Mouse (Mus musculus): Measurements from ENCODE around the gene Sgsm2. TPM values are rescaled to one million over a fixed set of nuclear protein-coding genes. Genes with fewer than 3 reads are reported as not detected.
A peak's percentile ranks its signal among the peaks of the same experiment; 100 is the strongest.

The Sgsm2 gene
- polyA plus RNA-seq (2016; fragmentation: Nextera tagmentation; extraction: Ambion mirVana) = 2.6 and 2.9 TPM in 2 replicates

DNA sequence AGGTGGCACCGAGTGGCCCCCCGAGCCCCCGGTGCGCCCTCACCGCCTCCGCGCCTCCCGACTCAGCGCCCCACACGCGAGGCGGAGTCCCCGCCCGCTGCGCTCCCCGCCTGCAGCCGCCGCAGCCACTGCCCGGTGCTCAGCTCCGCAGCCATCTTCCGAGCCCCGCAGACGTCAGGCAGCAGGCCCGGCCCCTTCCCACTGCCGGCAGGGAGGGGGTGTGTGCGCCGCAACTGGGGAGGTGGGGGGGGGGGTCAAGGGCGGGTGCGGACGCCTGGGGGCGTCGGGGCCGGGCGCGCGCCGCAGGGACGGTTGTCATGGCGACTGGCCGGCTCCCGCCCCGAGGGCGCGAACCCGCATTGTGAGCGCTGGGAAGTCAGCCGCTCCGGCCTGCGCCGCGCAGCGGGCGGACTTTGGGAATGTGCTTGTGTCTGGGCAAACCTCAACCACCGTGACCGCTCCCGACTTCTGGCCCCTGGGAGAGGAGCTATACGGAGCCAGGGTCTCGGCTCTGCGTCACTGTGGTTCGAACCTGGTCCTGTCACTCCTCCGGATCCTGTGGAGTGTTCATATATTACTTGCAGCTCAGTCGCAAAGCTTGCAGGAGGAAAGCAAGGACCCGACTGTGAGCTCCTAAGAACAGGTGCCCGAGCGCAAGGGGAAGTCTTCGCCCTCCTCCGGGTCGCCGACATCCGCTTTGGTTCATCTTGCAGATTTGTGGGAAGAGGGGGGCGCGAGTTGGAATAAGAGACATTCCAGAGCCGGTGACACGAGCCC lies at the start of gene Sgsm2:
Gene Sgsm2, minus strand, starts transcription at position 160 of the 777 bp plus-strand sequence.
- peaks cover 33% of the 10 kb centered on the region for H3K36me3 ChIP-seq
- no peaks in the 10 kb centered on the region for H3K27me3 ChIP-seq (replicated peaks)
- H3K9me3 ChIP-seq (replicated peaks) = no peaks in the 10 kb centered on the region
- H3K4me3 ChIP-seq = peak within 1 kb of the TSS; percentile 84
- peak within 1 kb of the TSS; percentile 84 for H3K9ac ChIP-seq
- 1% methylated on average over 67 of the region's 74 CpGs for WGBS (ENCODE audit: insufficient replicate concordance)
- H3K4me2 ChIP-seq = peak within 1 kb of the TSS; percentile 100
- peaks cover 43% of the 10 kb centered on the region for H3K4me1 ChIP-seq
- peak within 1 kb of the TSS; percentile 81 for H3K27ac ChIP-seq
- ATAC-seq = peak; percentile 62

DNA sequence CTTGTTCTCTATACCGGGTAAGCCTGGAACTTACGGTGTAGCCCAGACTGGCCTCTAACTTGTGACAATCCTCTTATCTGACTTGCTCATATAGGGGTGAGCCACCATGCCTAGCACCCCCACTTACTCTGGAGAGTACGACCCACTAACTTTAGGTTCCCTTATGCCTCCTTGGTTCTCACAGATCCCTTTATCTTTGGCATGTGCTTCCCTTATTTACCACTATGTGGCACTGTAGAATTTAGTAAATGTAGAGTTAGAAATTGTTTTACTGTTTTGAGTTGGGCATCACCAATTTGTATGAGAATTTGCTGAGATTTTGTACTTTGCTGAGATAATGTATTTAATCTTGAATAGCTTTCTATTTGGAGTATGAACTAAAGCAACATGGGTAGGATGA lies 49.5 kb upstream of the Sgsm2 start:
- no peak for ATAC-seq
- H3K36me3 ChIP-seq = peaks cover 54% of the 10 kb centered on the region
- WGBS (ENCODE audit: insufficient replicate concordance) = 74% methylated on average over 3 of the region's 3 CpGs

DNA sequence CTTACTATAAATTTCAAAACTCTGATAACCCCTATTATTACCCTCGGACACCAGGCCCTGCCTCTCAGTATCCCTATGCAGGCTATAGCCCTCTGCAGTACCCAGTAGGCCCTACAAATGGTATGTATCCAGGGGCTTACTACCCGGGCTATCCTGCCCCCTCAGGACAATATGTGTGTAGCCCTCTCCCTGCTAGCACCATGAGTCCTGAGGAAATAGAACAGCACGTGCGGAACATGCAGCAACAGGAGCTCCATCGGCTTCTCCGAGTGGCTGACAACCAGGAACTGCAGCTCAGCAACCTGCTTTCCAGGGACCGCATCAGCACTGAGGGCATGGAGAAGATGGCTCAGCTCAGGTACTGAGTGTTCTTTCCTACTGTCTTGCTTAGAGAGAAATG lies 33.5 kb upstream of the Sgsm2 start:
- Histone ChIP-seq H3K27ac (no peak overlapping the region), H3K4me1 (peaks cover 34% of the 10 kb centered on the region), H3K9me3 (replicated peaks) (no peaks in the 10 kb centered on the region), H3K36me3 (peaks cover 59% of the 10 kb centered on the region), H3K9ac (no peak overlapping the region), H3K4me3 (no peak overlapping the region), H3K4me2 (no peak overlapping the region), H3K27me3 (replicated peaks) (no peaks in the 10 kb centered on the region)
- WGBS (ENCODE audit: insufficient replicate concordance) = 87% methylated on average over 7 of the region's 7 CpGs
- ATAC-seq = no peak

More for the DNA sequence above, 49.5 kb upstream of the Sgsm2 start:
- Histone ChIP-seq H3K27me3 (replicated peaks) (no peaks in the 10 kb centered on the region), H3K4me3 (no peak overlapping the region), H3K9ac (no peak overlapping the region), H3K4me2 (no peak overlapping the region), H3K9me3 (replicated peaks) (no peaks in the 10 kb centered on the region), H3K27ac (no peak overlapping the region), H3K4me1 (no peaks in the 10 kb centered on the region)

DNA sequence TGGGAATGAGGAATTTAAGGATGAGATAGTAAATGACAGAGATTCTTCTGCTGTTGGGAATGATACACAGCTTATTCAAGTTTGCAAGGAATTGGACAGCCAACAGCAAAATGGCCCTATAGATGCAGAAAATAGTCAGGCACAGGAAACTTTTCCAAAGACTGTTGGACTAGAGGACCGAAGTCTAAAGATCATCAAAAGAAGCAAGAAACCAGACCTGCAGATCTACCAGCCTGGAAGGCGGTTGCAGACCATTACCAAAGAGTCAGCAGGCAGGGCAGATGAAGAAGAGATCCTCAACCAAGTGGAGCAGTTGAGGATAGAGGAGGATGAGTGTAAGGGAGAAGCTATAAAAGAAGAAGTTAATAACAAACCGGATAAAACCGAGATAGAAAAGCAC lies 32.3 kb upstream of the Sgsm2 start:
- Histone ChIP-seq H3K36me3 (peaks cover 46% of the 10 kb centered on the region), H3K4me2 (no peak overlapping the region), H3K27ac (no peak overlapping the region), H3K9ac (no peak overlapping the region), H3K9me3 (replicated peaks) (no peaks in the 10 kb centered on the region), H3K4me3 (no peak overlapping the region), H3K4me1 (peaks cover 43% of the 10 kb centered on the region), H3K27me3 (replicated peaks) (no peaks in the 10 kb centered on the region)
- ATAC-seq = no peak
- 88% methylated on average over 4 of the region's 4 CpGs for WGBS (ENCODE audit: insufficient replicate concordance)

DNA sequence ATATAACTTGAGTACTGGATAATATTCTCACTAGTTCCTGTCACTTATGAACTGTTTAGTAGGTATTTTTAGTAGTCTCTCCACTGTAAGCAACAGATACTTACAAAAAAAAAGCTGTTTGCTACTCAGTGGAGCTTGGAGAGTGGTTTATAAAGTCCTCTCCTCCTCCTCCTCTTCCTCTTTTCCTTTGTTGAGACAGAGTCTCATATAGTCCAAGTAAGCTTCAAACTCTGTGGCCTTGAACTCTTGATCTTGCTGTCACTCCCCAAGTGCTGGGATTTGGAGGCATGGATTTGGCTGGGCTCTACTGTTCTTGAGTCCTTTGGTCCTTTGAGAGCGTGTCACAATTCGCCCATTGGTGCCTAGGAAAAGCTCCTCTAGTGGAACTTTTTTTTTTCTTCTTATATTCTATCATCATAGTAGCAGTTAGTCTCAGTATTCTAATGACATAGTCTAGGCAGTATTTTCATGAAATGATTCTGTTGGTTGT lies 30.4 kb upstream of the Sgsm2 start:
- Histone ChIP-seq H3K4me1 (peaks cover 46% of the 10 kb centered on the region), H3K27me3 (replicated peaks) (no peaks in the 10 kb centered on the region), H3K4me3 (peak overlapping the region; percentile 98), H3K36me3 (peaks cover 28% of the 10 kb centered on the region), H3K9ac (peak overlapping the region; percentile 95; the same call in 1 of the 2 replicates), H3K27ac (peak overlapping the region; percentile 98), H3K9me3 (replicated peaks) (no peaks in the 10 kb centered on the region), H3K4me2 (peak overlapping the region; percentile 82)
- 84% methylated on average over 2 of the region's 2 CpGs for WGBS (ENCODE audit: insufficient replicate concordance)
- ATAC-seq = no peak

DNA sequence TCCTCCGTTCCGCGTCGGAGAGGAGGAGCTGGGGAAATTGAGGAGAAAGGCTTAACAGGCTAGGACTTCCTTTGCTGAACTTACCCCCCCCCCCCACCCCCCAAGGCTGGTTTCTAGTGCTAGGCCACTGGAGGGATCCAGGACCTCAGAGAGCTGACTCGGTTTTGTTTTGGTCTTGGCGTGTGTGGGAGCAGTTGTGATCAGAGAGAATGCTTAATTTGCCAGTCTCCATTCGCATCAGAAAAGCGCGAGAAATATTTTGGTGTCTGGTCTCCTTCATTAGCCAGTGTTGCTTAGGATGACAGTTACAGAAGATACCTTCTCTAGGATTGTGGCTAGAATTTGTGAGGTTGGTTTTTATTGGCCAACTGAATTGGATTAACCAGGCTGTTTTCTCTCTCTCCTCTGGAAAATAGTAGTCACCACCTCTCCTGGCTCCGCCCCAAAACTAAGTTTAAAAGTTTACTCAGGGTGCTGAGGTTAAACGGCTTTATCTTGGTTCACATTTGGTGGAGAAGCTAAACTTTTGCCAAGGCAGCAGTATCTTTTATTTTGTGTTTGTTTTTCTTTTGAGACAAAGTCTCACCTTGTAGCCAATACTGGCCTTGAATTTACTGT lies 29.6 kb upstream of the Sgsm2 start:
- Histone ChIP-seq H3K4me3 (peak overlapping the region; percentile 98), H3K27me3 (replicated peaks) (no peaks in the 10 kb centered on the region), H3K36me3 (peaks cover 20% of the 10 kb centered on the region), H3K4me2 (peak overlapping the region; percentile 82), H3K9ac (peak overlapping the region; percentile 95), H3K4me1 (peaks cover 45% of the 10 kb centered on the region), H3K27ac (peak overlapping the region; percentile 98), H3K9me3 (replicated peaks) (no peaks in the 10 kb centered on the region)
- ATAC-seq = no peak; the same call in 1 of the 2 replicates
- WGBS (ENCODE audit: insufficient replicate concordance) = 3% methylated on average over 11 of the region's 11 CpGs

DNA sequence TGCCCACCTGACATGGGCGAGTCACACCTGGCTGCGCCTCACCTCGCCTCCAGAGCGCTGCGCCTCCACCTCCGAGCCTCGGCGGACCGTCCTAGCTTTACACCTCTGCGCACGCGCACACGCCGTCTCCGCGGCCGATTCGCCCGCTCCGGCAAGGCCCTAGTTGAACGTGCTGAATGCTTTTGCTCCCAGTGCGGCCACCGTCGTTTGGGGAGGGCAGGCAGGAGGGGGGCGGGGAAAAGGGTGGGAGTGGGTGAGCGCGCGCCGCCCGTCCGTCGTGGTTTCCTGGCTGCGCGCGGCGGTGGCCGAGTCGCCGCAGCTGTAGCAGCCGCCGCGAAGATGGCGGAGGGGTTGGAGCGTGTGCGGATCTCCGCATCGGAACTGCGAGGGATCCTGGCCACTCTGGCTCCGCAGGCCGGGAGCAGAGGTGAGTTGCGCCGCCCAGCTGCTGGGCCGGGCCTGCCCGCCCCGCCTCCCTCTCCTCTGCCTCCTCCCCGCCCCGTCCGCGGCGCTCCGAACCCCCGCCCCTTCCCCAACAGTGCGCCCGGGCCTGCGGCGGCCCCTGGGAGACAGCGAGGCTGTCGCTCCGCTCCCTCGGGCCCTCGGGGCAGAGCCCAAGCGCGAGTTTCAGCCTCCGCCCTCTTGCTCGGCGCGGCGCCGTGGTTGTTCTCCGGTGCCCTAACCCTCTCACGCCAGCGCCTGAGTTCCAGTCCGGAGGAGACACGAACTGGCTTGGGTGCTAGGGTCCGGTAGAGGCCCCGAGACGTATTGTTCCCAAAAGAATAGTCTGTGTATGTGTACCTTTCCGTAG lies 28.9 kb upstream of the Sgsm2 start, which contains the start of the genes Smg6 and Srr:
Gene Smg6, plus strand, starts transcription at position 247 of the 811 bp plus-strand sequence.
Gene Srr, minus strand, starts transcription at position 372 of the 811 bp plus-strand sequence.
- peak within 1 kb of the TSS; percentile 82 for H3K4me2 ChIP-seq
- H3K27me3 ChIP-seq (replicated peaks) = no peaks in the 10 kb centered on the region
- H3K27ac ChIP-seq = peak within 1 kb of the TSS; percentile 98
- peak within 1 kb of the TSS; percentile 95 for H3K9ac ChIP-seq
- no peaks in the 10 kb centered on the region for H3K9me3 ChIP-seq (replicated peaks)
- peak; percentile 96 for ATAC-seq
- WGBS (ENCODE audit: insufficient replicate concordance) = under 1% methylated on average over 82 of the region's 88 CpGs
- peaks cover 14% of the 10 kb centered on the region for H3K36me3 ChIP-seq
- H3K4me1 ChIP-seq = peaks cover 41% of the 10 kb centered on the region
- peak within 1 kb of the TSS; percentile 98 for H3K4me3 ChIP-seq

DNA sequence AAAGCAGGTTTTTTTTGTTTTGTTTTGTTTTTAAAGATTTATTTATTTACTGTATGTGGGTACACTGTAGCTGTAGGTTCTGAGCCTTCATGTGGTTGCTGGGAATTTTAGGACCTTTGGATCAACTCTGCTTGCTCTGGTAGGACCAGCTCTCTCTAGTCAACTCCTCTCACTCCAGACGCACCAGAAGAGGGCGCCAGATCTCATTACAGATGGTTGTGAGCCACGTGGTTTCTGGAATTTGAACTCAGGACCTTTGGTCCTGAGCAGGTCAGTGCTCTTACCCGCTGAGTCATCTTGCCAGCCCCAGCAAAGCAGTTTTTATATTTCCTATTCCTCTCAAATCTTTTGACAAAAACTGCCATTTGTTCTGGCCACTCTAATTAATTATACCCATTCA lies 27.3 kb upstream of the Sgsm2 start:
- no peak for ATAC-seq
- 50% methylated on average over 4 of the region's 4 CpGs for WGBS (ENCODE audit: insufficient replicate concordance)
- H3K27me3 ChIP-seq (replicated peaks) = no peaks in the 10 kb centered on the region
- peaks cover 4% of the 10 kb centered on the region for H3K36me3 ChIP-seq
- H3K9me3 ChIP-seq (replicated peaks) = no peaks in the 10 kb centered on the region
- peaks cover 34% of the 10 kb centered on the region for H3K4me1 ChIP-seq
- no peak overlapping the region for H3K27ac ChIP-seq
- no peak overlapping the region for H3K9ac ChIP-seq
- H3K4me2 ChIP-seq = peak overlapping the region; percentile 82
- peak overlapping the region; percentile 98; the same call in 1 of the 2 replicates for H3K4me3 ChIP-seq

DNA sequence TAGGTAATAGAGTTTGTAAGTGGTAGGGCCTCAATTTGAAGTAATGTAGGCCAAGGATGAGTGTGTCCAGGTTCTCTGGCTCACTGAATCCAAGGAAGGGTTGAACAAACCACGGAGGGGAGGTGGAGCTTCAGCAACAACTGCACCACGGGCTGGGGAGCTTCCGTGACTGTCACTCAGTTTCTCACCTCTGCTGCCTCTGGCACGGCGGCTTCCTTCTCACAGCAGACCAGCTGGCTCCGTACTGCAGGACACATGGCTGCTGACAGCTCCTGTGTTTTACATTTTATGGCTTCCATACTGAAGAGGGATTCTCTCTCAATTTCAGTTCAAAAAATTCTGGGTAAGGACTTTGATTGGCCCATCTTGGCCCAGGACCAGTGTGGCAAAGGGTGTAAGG lies 22.4 kb upstream of the Sgsm2 start:
- no peak for ATAC-seq
- Histone ChIP-seq H3K27ac (no peak overlapping the region), H3K9ac (no peak overlapping the region), H3K4me1 (peaks cover 5% of the 10 kb centered on the region), H3K4me3 (no peak overlapping the region), H3K9me3 (replicated peaks) (no peaks in the 10 kb centered on the region), H3K36me3 (peaks cover 16% of the 10 kb centered on the region), H3K4me2 (no peak overlapping the region), H3K27me3 (replicated peaks) (no peaks in the 10 kb centered on the region)
- 77% methylated on average over 6 of the region's 6 CpGs for WGBS (ENCODE audit: insufficient replicate concordance)

DNA sequence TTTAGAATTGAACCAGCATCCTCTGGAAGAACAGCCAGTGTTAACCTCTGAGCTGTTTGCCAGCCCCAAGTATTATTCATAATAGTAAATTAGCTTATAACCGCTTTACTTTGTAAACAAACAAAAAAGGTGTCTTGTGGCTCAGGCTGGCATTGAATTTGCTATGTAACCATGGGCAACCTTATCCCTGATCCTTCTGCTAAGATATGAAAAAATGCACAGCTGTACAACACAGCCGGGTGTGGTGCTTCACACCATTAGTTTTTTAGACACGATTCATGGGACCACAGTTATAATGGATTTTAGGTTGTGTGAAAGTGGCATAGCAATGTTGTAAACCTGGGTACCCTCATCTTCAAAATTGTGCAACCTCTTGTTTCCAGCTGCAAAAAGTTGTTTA lies 15.6 kb upstream of the Sgsm2 start:
- no peak overlapping the region for H3K9ac ChIP-seq
- no peak for ATAC-seq
- no peaks in the 10 kb centered on the region for H3K9me3 ChIP-seq (replicated peaks)
- no peaks in the 10 kb centered on the region for H3K27me3 ChIP-seq (replicated peaks)
- H3K36me3 ChIP-seq = peaks cover 37% of the 10 kb centered on the region
- no peak overlapping the region for H3K4me2 ChIP-seq
- no peak overlapping the region for H3K27ac ChIP-seq
- H3K4me3 ChIP-seq = no peak overlapping the region
- H3K4me1 ChIP-seq = peaks cover 8% of the 10 kb centered on the region; the same call in 1 of the 2 replicates
- WGBS (ENCODE audit: insufficient replicate concordance) = 61% methylated on average over 3 of the region's 3 CpGs

DNA sequence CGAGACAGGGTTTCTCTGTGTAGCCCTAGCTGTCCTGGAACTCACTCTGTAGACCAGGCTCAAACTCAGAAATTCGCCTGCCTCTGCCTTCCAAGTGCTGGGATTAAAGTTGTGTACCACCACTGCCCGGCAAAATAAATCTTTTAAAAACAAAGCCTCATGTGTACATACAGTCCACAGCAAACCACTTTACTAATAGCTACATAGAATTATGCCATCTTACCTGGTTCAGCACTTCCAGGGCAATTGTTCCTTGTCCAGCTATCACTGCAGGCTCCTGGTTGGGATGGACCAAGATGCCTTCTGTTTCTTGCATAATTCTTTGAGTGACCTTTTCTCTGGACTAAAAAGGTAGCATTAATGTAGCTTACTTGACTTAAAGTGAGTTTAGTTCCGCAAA lies 13.1 kb upstream of the Sgsm2 start:
- H3K36me3 ChIP-seq = peaks cover 58% of the 10 kb centered on the region
- H3K27ac ChIP-seq = no peak overlapping the region
- no peaks in the 10 kb centered on the region for H3K9me3 ChIP-seq (replicated peaks)
- H3K4me2 ChIP-seq = no peak overlapping the region
- no peak overlapping the region for H3K4me3 ChIP-seq
- no peak overlapping the region for H3K9ac ChIP-seq
- 73% methylated on average over 4 of the region's 4 CpGs for WGBS (ENCODE audit: insufficient replicate concordance)
- no peak for ATAC-seq
- peaks cover 8% of the 10 kb centered on the region; the same call in 1 of the 2 replicates for H3K4me1 ChIP-seq
- no peaks in the 10 kb centered on the region for H3K27me3 ChIP-seq (replicated peaks)

All from liver, embryonic 12.5 days (tissue).